Mouse (Mus musculus) liver, embryonic 13.5 days (tissue): ENCODE measurements around the gene Abhd18. TPM values are rescaled to one million over a fixed set of nuclear protein-coding genes. Genes with fewer than 3 reads are reported as not detected.
"Not testable (repeated sequence)": the region's sequence is repeated elsewhere in the genome, so short reads cannot be mapped to it uniquely, and the experiment has no call there.

ENCODE experiments used
- ATAC-seq: fragments of 200-750 bp; cut with Nextera tagmentation; 2 replicates; pipeline ENCODE4 v1.8.0; 2017; ENCODE audit warnings: low read depth, mild to moderate bottlenecking, moderate number of reproducible peaks, moderate library complexity
- DNase-seq: peaks from one replicate; pipeline ENCODE4 v3.0.0; 2022
- H3K27ac ChIP-seq: fragments of 300-500 bp; sonication (generic); 2 replicates; pipeline ENCODE4 v1.5.1; 2015; ENCODE audit warnings: moderate library complexity, mild to moderate bottlenecking, inconsistent platforms
- H3K27me3 ChIP-seq: fragments of 300-500 bp; sonication (generic); 2 replicates; pipeline ENCODE4 v1.6.1; 2015; ENCODE audit warnings: mild to moderate bottlenecking, inconsistent platforms
- H3K36me3 ChIP-seq: fragments of 300-500 bp; sonication (generic); 2 replicates; pipeline ENCODE4 v1.6.1; 2015; ENCODE audit warnings: mild to moderate bottlenecking, inconsistent platforms
- H3K4me1 ChIP-seq: fragments of 300-500 bp; sonication (generic); replicated peaks from 2 replicates; pipeline ENCODE4 v1.6.1; 2015; ENCODE audit warnings: inconsistent platforms
- H3K4me2 ChIP-seq: fragments of 300-500 bp; sonication (generic); 2 replicates; pipeline ENCODE4 v1.6.1; 2015; ENCODE audit warnings: inconsistent platforms, mild to moderate bottlenecking, moderate library complexity
- H3K4me3 ChIP-seq: fragments of 300-500 bp; sonication (generic); replicated peaks from 2 replicates; pipeline ENCODE4 v1.5.1; 2015; ENCODE audit warnings: mild to moderate bottlenecking, inconsistent platforms
- H3K9ac ChIP-seq: fragments of 300-500 bp; sonication (generic); 2 replicates; pipeline ENCODE4 v1.6.1; 2015; ENCODE audit warnings: mild to moderate bottlenecking, inconsistent platforms
- H3K9me3 ChIP-seq: fragments of 300-500 bp; sonication (generic); replicated peaks from 2 replicates; pipeline ENCODE4 v1.6.1; 2016; ENCODE audit warnings: inconsistent platforms
- WGBS: fragments of 180-500 bp; shearing (Covaris S2); methylation state at CpG from one replicate; pipeline ENCODE4 v1.1.7; 2015; ENCODE audit not compliant: insufficient replicate concordance; 5-methylcytosine and 5-hydroxymethylcytosine counted together
- polyA plus RNA-seq: library from polyadenylated mRNA; unstranded; fragments of >200 nt; fragmentation: Nextera tagmentation; extraction: Ambion mirVana; gene quantifications from 2 replicates; pipeline ENCODE4 v1.2.1, GENCODE M21; 2015

Abhd18 gene
- 3.2 and 3.4 TPM in 2 replicates for polyA plus RNA-seq

GRCm38 (mm10) chr3:40846957-40847017 is at the start of gene Abhd18:
Gene Abhd18, plus strand, starts transcription at chr3:40846970.
- DNase-seq = not testable (repeated sequence)
- H3K4me1 ChIP-seq = peaks cover 13% of the 10 kb centered on the region
- WGBS = 0% methylated on average over 3 of the region's 4 CpGs

GRCm38 (mm10) chr3:40798054-40798453 is 48.7 kb upstream of the Abhd18 start:
- peaks cover 14% of the 10 kb centered on the region for H3K36me3 ChIP-seq
- no peaks in the 10 kb centered on the region for H3K27me3 ChIP-seq
- no peak for ATAC-seq
- H3K9ac ChIP-seq = no peak overlapping the region
- no peak overlapping the region for H3K4me2 ChIP-seq
- no peaks in the 10 kb centered on the region for H3K9me3 ChIP-seq
- DNase-seq = no peak
- H3K4me3 ChIP-seq = no peak overlapping the region
- peaks cover 33% of the 10 kb centered on the region for H3K4me1 ChIP-seq
- no peak overlapping the region for H3K27ac ChIP-seq
- 53% methylated on average over 1 of the region's 1 CpGs for WGBS

More at GRCm38 (mm10) chr3:40846957-40847017, at the start of gene Abhd18:
- H3K9me3 ChIP-seq, H3K36me3 ChIP-seq, H3K27me3 ChIP-seq, ATAC-seq: not testable (repeated sequence)
- H3K27ac ChIP-seq = peak within 1 kb of the TSS; percentile 79
- H3K9ac ChIP-seq = peak within 1 kb of the TSS; percentile 81
- peak within 1 kb of the TSS; percentile 70 for H3K4me3 ChIP-seq
- peak within 1 kb of the TSS; percentile 85 for H3K4me2 ChIP-seq

GRCm38 (mm10) chr3:40798500-40798899 is 48.3 kb upstream of the Abhd18 start:
- 33% methylated on average over 7 of the region's 7 CpGs for WGBS
- Histone ChIP-seq H3K4me3 (peak overlapping the region; percentile 98), H3K27me3 (no peaks in the 10 kb centered on the region), H3K9ac (no peak overlapping the region), H3K4me1 (peaks cover 33% of the 10 kb centered on the region), H3K27ac (peak overlapping the region; percentile 52; the same call in 1 of the 2 replicates), H3K9me3 (no peaks in the 10 kb centered on the region), H3K4me2 (peak overlapping the region; percentile 93), H3K36me3 (peaks cover 16% of the 10 kb centered on the region)
- ATAC-seq (peak; percentile 40), DNase-seq (peak; percentile 70)

GRCm38 (mm10) chr3:40799530-40800372 is 47.0 kb upstream of the Abhd18 start, which contains the start of gene Plk4:
Gene Plk4, plus strand, starts transcription at chr3:40800019.
- Histone ChIP-seq H3K4me2 (peak within 1 kb of the TSS; percentile 93), H3K9me3 (no peaks in the 10 kb centered on the region), H3K27me3 (no peaks in the 10 kb centered on the region), H3K4me3 (peak within 1 kb of the TSS; percentile 98), H3K27ac (peak within 1 kb of the TSS; percentile 93), H3K9ac (peak within 1 kb of the TSS; percentile 98), H3K4me1 (peaks cover 33% of the 10 kb centered on the region), H3K36me3 (peaks cover 24% of the 10 kb centered on the region)
- WGBS = 2% methylated on average over 66 of the region's 66 CpGs
- ATAC-seq (peak; percentile 82), DNase-seq (peak; percentile 93)

GRCm38 (mm10) chr3:40800373-40800823 is 46.4 kb upstream of the Abhd18 start:
- peak overlapping the region; percentile 93 for H3K27ac ChIP-seq
- ATAC-seq (peak; percentile 86), DNase-seq (peak; percentile 65)
- no peaks in the 10 kb centered on the region for H3K27me3 ChIP-seq
- H3K4me1 ChIP-seq = peaks cover 39% of the 10 kb centered on the region
- H3K4me2 ChIP-seq = peak overlapping the region; percentile 93
- H3K4me3 ChIP-seq = peak overlapping the region; percentile 98
- no peaks in the 10 kb centered on the region for H3K9me3 ChIP-seq
- peak overlapping the region; percentile 98 for H3K9ac ChIP-seq
- H3K36me3 ChIP-seq = peaks cover 30% of the 10 kb centered on the region
- WGBS = 0% methylated on average over 35 of the region's 37 CpGs

- Histone ChIP-seq H3K9me3 (no peaks in the 10 kb centered on the region), H3K27me3 (no peaks in the 10 kb centered on the region), H3K4me3 (no peak overlapping the region), H3K9ac (no peak overlapping the region), H3K4me1 (peaks cover 16% of the 10 kb centered on the region), H3K36me3 (peaks cover 72% of the 10 kb centered on the region), H3K27ac (no peak overlapping the region), H3K4me2 (no peak overlapping the region)
- no peak for ATAC-seq
- WGBS = 76% methylated on average over 2 of the region's 2 CpGs
- DNase-seq = no peak
Measured at GRCm38 (mm10) chr3:40806871-40807270, 39.9 kb upstream of the Abhd18 start.

GRCm38 (mm10) chr3:40808686-40809085 is 38.1 kb upstream of the Abhd18 start:
- no peak for ATAC-seq
- H3K9ac ChIP-seq = no peak overlapping the region
- no peaks in the 10 kb centered on the region for H3K9me3 ChIP-seq
- H3K27me3 ChIP-seq = no peaks in the 10 kb centered on the region
- 93% methylated on average over 10 of the region's 10 CpGs for WGBS
- no peak for DNase-seq
- peaks cover 10% of the 10 kb centered on the region for H3K4me1 ChIP-seq
- H3K36me3 ChIP-seq = peaks cover 76% of the 10 kb centered on the region
- no peak overlapping the region for H3K27ac ChIP-seq
- no peak overlapping the region for H3K4me2 ChIP-seq
- no peak overlapping the region for H3K4me3 ChIP-seq

GRCm38 (mm10) chr3:40809894-40810293 is 36.9 kb upstream of the Abhd18 start:
- ATAC-seq (no peak), DNase-seq (no peak)
- Histone ChIP-seq H3K27me3 (no peaks in the 10 kb centered on the region), H3K9me3 (no peaks in the 10 kb centered on the region), H3K36me3 (peaks cover 80% of the 10 kb centered on the region), H3K4me2 (no peak overlapping the region), H3K27ac (no peak overlapping the region), H3K9ac (no peak overlapping the region), H3K4me3 (no peak overlapping the region), H3K4me1 (peaks cover 9% of the 10 kb centered on the region)
- 92% methylated on average over 2 of the region's 2 CpGs for WGBS

GRCm38 (mm10) chr3:40813275-40813674 is 33.5 kb upstream of the Abhd18 start:
- ATAC-seq (no peak), DNase-seq (no peak)
- Histone ChIP-seq H3K4me2 (no peak overlapping the region), H3K9ac (no peak overlapping the region), H3K9me3 (no peaks in the 10 kb centered on the region), H3K27ac (no peak overlapping the region), H3K27me3 (no peaks in the 10 kb centered on the region), H3K4me3 (no peak overlapping the region), H3K4me1 (no peaks in the 10 kb centered on the region), H3K36me3 (peaks cover 79% of the 10 kb centered on the region)
- 85% methylated on average over 2 of the region's 2 CpGs for WGBS

- WGBS = 71% methylated on average over 6 of the region's 6 CpGs
- not testable (repeated sequence) for H3K36me3 ChIP-seq, H3K9me3 ChIP-seq, DNase-seq, H3K27ac ChIP-seq, H3K27me3 ChIP-seq, ATAC-seq
- H3K9ac ChIP-seq = peak overlapping the region; percentile 51
- H3K4me2 ChIP-seq = peak overlapping the region; percentile 71
- H3K4me3 ChIP-seq = peak overlapping the region; percentile 70
- peaks cover 13% of the 10 kb centered on the region for H3K4me1 ChIP-seq
Measured at GRCm38 (mm10) chr3:40845521-40845920, 1.2 kb upstream of the Abhd18 start.

GRCm38 (mm10) chr3:40846473-40846956 is 255 bp upstream of the Abhd18 start, which contains the start of gene Mfsd8:
Gene Mfsd8, minus strand, starts transcription at chr3:40846886.
- Histone ChIP-seq H3K4me2 (peak within 1 kb of the TSS; percentile 85), H3K9ac (peak within 1 kb of the TSS; percentile 81), H3K4me3 (peak within 1 kb of the TSS; percentile 70), H3K4me1 (peaks cover 13% of the 10 kb centered on the region), H3K27ac (peak within 1 kb of the TSS; percentile 79)
- peak; percentile 98 for ATAC-seq
- H3K9me3 ChIP-seq, H3K27me3 ChIP-seq, H3K36me3 ChIP-seq: not testable (repeated sequence)
- WGBS = under 1% methylated on average over 39 of the region's 39 CpGs
- peak; percentile 99 for DNase-seq

GRCm38 (mm10) chr3:40847018-40847417 is 248 bp downstream of the Abhd18 start:
- DNase-seq, H3K27me3 ChIP-seq, H3K9me3 ChIP-seq, H3K36me3 ChIP-seq: not testable (repeated sequence)
- peak; percentile 58; the same call in 1 of the 2 replicates for ATAC-seq
- H3K9ac ChIP-seq = peak overlapping the region; percentile 75
- H3K4me1 ChIP-seq = peaks cover 13% of the 10 kb centered on the region
- H3K27ac ChIP-seq = peak overlapping the region; percentile 58
- peak overlapping the region; percentile 85 for H3K4me2 ChIP-seq
- 1% methylated on average over 18 of the region's 21 CpGs for WGBS
- peak overlapping the region; percentile 70 for H3K4me3 ChIP-seq
